Mouse (Mus musculus) stomach, postnatal 0 days (tissue): ENCODE measurements at regions not wholly inside any gene's neighbourhood (a gene's known extent, or its start where the extent isn't known, plus 50 kb on each side); places are given as distances from the start of the nearest gene placed in this dataset.
A peak's percentile ranks its signal among the peaks of the same experiment; 100 is the strongest.

Experiments
- ATAC-seq: fragments of 200-750 bp; cut with Nextera tagmentation; 2 replicates; pipeline ENCODE4 v1.8.0; 2017; ENCODE audit not compliant: low FRiP score, low TSS enrichment
- DNase-seq: peaks from one replicate; pipeline ENCODE4 v3.0.0-alpha.2; 2016; ENCODE audit warnings: low spot score
- H3K27ac ChIP-seq: fragments of 300-500 bp; sonication (generic); replicated peaks from 2 replicates; pipeline ENCODE4 v1.5.1; 2014; ENCODE audit warnings: mild to moderate bottlenecking, control low read depth
- H3K27me3 ChIP-seq: fragments of 300-500 bp; sonication (generic); 2 replicates; pipeline ENCODE4 v1.6.1; 2014; ENCODE audit warnings: low read length; ENCODE audit not compliant: control insufficient read depth, insufficient read depth
- H3K36me3 ChIP-seq: fragments of 300-500 bp; sonication (generic); 2 replicates; pipeline ENCODE4 v1.6.1; 2014; ENCODE audit warnings: low read length, mixed read lengths; ENCODE audit not compliant: control insufficient read depth, insufficient read depth
- H3K4me1 ChIP-seq: fragments of 300-500 bp; sonication (generic); replicated peaks from 2 replicates; pipeline ENCODE4 v1.6.1; 2014; ENCODE audit warnings: antibody characterized with exemption; ENCODE audit not compliant: control insufficient read depth, insufficient read depth
- H3K4me2 ChIP-seq: fragments of 300-500 bp; sonication (generic); replicated peaks from 2 replicates; pipeline ENCODE4 v1.6.1; 2014; ENCODE audit warnings: low read depth, mild to moderate bottlenecking, control low read depth, moderate library complexity
- H3K4me3 ChIP-seq: fragments of 300-500 bp; sonication (generic); 2 replicates; pipeline ENCODE4 v1.5.1; 2014; ENCODE audit warnings: low read depth, low read length, control low read depth
- H3K9ac ChIP-seq: fragments of 300-500 bp; sonication (generic); 2 replicates; pipeline ENCODE4 v1.6.1; 2014; ENCODE audit warnings: mild to moderate bottlenecking, low read length, control low read depth, mixed read lengths
- H3K9me3 ChIP-seq: fragments of 300-500 bp; sonication (generic); 2 replicates; pipeline ENCODE4 v1.6.1; 2016; ENCODE audit warnings: low read length; ENCODE audit not compliant: control insufficient read depth
- CTCF ChIP-seq: IDR thresholded peaks from 2 replicates; pipeline ENCODE4 v1.5.1; 2016; ENCODE audit warnings: antibody characterized with exemption, low read depth, mild to moderate bottlenecking, moderate library complexity
- EP300 ChIP-seq: optimal IDR thresholded peaks from 2 replicates; pipeline ENCODE3; 2016; ENCODE audit warnings: antibody characterized with exemption
- WGBS: fragments of 180-500 bp; shearing (Covaris S2); extraction: QIAGEN DNeasy Blood & Tissue Kit; methylation state at CpG from one replicate; pipeline ENCODE4 v1.1.7; 2014; 5-methylcytosine and 5-hydroxymethylcytosine counted together

- Histone ChIP-seq H3K9me3 (no peaks in the 10 kb centered on the region), H3K4me3 (no peak overlapping the region), H3K9ac (no peak overlapping the region), H3K27ac (no peak overlapping the region), H3K4me1 (no peaks in the 10 kb centered on the region), H3K36me3 (no peaks in the 10 kb centered on the region), H3K27me3 (no peaks in the 10 kb centered on the region), H3K4me2 (no peak overlapping the region)
- TF ChIP-seq EP300 (no peak), CTCF (no peak)
- no peak for DNase-seq
- WGBS: 78% methylated on average over 6 of the region's 6 CpGs
- no peak for ATAC-seq
These were observed 241.1 kb downstream of the Rnf152 start for GRCm38 (mm10) chr1:105115391-105115790.

GRCm38 (mm10) chr1:105114835-105115234, 241.7 kb downstream of the Rnf152 start:
- WGBS: 62% methylated on average over 3 of the region's 3 CpGs
- no peak for TF ChIP-seq EP300
- no peak for TF ChIP-seq CTCF
- Histone ChIP-seq H3K36me3 (no peaks in the 10 kb centered on the region), H3K4me3 (no peak overlapping the region), H3K27me3 (no peaks in the 10 kb centered on the region), H3K4me1 (no peaks in the 10 kb centered on the region), H3K9me3 (no peaks in the 10 kb centered on the region), H3K9ac (no peak overlapping the region), H3K4me2 (no peak overlapping the region), H3K27ac (no peak overlapping the region)
- peak; percentile 36 for DNase-seq
- peak; percentile 80 for ATAC-seq

- Histone ChIP-seq H3K27me3 (no peaks in the 10 kb centered on the region), H3K36me3 (no peaks in the 10 kb centered on the region), H3K4me3 (no peak overlapping the region), H3K4me1 (no peaks in the 10 kb centered on the region), H3K9ac (no peak overlapping the region), H3K4me2 (no peak overlapping the region), H3K9me3 (no peaks in the 10 kb centered on the region), H3K27ac (no peak overlapping the region)
- DNase-seq (no peak), ATAC-seq (peak; percentile 60; the same call in 1 of the 2 replicates)
- WGBS: 79% methylated on average over 1 of the region's 1 CpGs
- TF ChIP-seq EP300: no peak
- no peak for TF ChIP-seq CTCF
These were observed 243.6 kb downstream of the Rnf152 start for GRCm38 (mm10) chr1:105112762-105113525.

GRCm38 (mm10) chr1:105111236-105111635, 245.3 kb downstream of the Rnf152 start:
- H3K4me3 ChIP-seq: no peak overlapping the region
- no peak overlapping the region for H3K4me2 ChIP-seq
- H3K27ac ChIP-seq: no peak overlapping the region
- no peaks in the 10 kb centered on the region for H3K27me3 ChIP-seq
- no peak for TF ChIP-seq CTCF
- no peak for TF ChIP-seq EP300
- ATAC-seq: no peak
- H3K4me1 ChIP-seq: no peaks in the 10 kb centered on the region
- no peaks in the 10 kb centered on the region for H3K9me3 ChIP-seq
- H3K36me3 ChIP-seq: no peaks in the 10 kb centered on the region
- no peak overlapping the region for H3K9ac ChIP-seq
- 72% methylated on average over 4 of the region's 4 CpGs for WGBS
- DNase-seq: no peak

- 74% methylated on average over 1 of the region's 1 CpGs for WGBS
- Histone ChIP-seq H3K27me3 (no peaks in the 10 kb centered on the region), H3K9ac (no peak overlapping the region), H3K4me2 (no peak overlapping the region), H3K4me1 (no peaks in the 10 kb centered on the region), H3K4me3 (no peak overlapping the region), H3K36me3 (no peaks in the 10 kb centered on the region), H3K9me3 (no peaks in the 10 kb centered on the region), H3K27ac (no peak overlapping the region)
- ATAC-seq: no peak
- TF ChIP-seq CTCF: no peak
- TF ChIP-seq EP300: no peak
- DNase-seq: no peak
These were observed 245.8 kb downstream of the Rnf152 start for GRCm38 (mm10) chr1:105110581-105111210.

- TF ChIP-seq CTCF: no peak
- no peak for TF ChIP-seq EP300
- WGBS: 41% methylated on average over 4 of the region's 4 CpGs
- Histone ChIP-seq H3K27ac (no peak overlapping the region), H3K4me3 (no peak overlapping the region), H3K36me3 (no peaks in the 10 kb centered on the region), H3K4me1 (no peaks in the 10 kb centered on the region), H3K4me2 (no peak overlapping the region), H3K27me3 (no peaks in the 10 kb centered on the region), H3K9ac (no peak overlapping the region), H3K9me3 (no peaks in the 10 kb centered on the region)
- no peak for ATAC-seq
- no peak for DNase-seq
These were observed 248.7 kb downstream of the Rnf152 start for GRCm38 (mm10) chr1:105107836-105108235.
